In genomic region chr15:5143361-5144020, GRCm38 (mm10) we compare ENCODE assay signal across 8 mouse cellular contexts. TPM values are rescaled to one million over a fixed set of nuclear protein-coding genes. Genes with fewer than 3 reads are reported as not detected.
A peak's percentile ranks its signal among the peaks of the same experiment; 100 is the strongest.
DNase-seq lines count a peak whose midpoint lies in the region; ATAC-seq and TF ChIP-seq lines count a peak whose summit lies in the region.

TSS of gene Prkaa1 (plus strand) at chr15:5143861.

- no peaks in the 10 kb centered on the region for H3K27me3 ChIP-seq in CH12.LX (replicated peaks)
- H3K27me3 ChIP-seq in forebrain, embryonic 12.5 days, result no peaks in the 10 kb centered on the region
- H3K27me3 ChIP-seq in heart, embryonic 16.5 days (ENCODE audit: control insufficient read depth, insufficient read depth, low read length), result no peaks in the 10 kb centered on the region
- H3K27me3 ChIP-seq in liver, embryonic 13.5 days, result no peaks in the 10 kb centered on the region
- H3K27me3 ChIP-seq in testis, adult 2 months (ENCODE audit: control insufficient read depth, insufficient read depth, low read length), result no peaks in the 10 kb centered on the region

- under 1% methylated on average over 49 of the region's 80 CpGs for WGBS in forebrain, embryonic 12.5 days
- under 1% methylated on average over 66 of the region's 80 CpGs for WGBS in heart, embryonic 16.5 days
- WGBS in liver, embryonic 13.5 days (ENCODE audit: insufficient replicate concordance), result under 1% methylated on average over 79 of the region's 80 CpGs

- ATAC-seq in forebrain, embryonic 12.5 days (ENCODE audit: low FRiP score), result peak; percentile 93
- ATAC-seq in heart, embryonic 16.5 days (replicated peaks; ENCODE audit: extremely low read depth, insufficient read depth, low FRiP score), result peak; percentile 89
- ATAC-seq in liver, embryonic 13.5 days (ENCODE audit: low read depth), result peak; percentile 78

- no peak for TF ChIP-seq EP300 in CH12.LX (IDR thresholded peaks at IDR 0.05; ENCODE audit: low read length)

- H3K4me2 ChIP-seq in CH12.LX (ENCODE audit: insufficient read depth, low read depth, poor library complexity, severe bottlenecking), result peak within 1 kb of the TSS; percentile 63
- H3K4me2 ChIP-seq in forebrain, embryonic 12.5 days, result peak within 1 kb of the TSS; percentile 60
- H3K4me2 ChIP-seq in heart, embryonic 16.5 days (ENCODE audit: low read depth, low read length), result peak within 1 kb of the TSS; percentile 90
- H3K4me2 ChIP-seq in liver, embryonic 13.5 days, result peak within 1 kb of the TSS; percentile 82

- peak within 1 kb of the TSS; percentile 34; the same call in 1 of the 2 replicates for H3K27ac ChIP-seq in CH12.LX (ENCODE audit: insufficient read depth, low read depth)
- H3K27ac ChIP-seq in brown adipose tissue, adult 24 weeks (replicated peaks; ENCODE audit: low read depth, low read length), result peak within 1 kb of the TSS; percentile 58
- peak within 1 kb of the TSS; percentile 94 for H3K27ac ChIP-seq in forebrain, embryonic 12.5 days
- H3K27ac ChIP-seq in heart, embryonic 16.5 days (ENCODE audit: low read length), result peak within 1 kb of the TSS; percentile 86
- H3K27ac ChIP-seq in liver, embryonic 13.5 days, result peak within 1 kb of the TSS; percentile 94
- peak within 1 kb of the TSS; percentile 80 for H3K27ac ChIP-seq in testis, adult 2 months (ENCODE audit: control insufficient read depth, insufficient read depth, low read depth, low read length)

- DNase-seq in CH12.LX (ENCODE audit: extremely low read depth), result peak; percentile 51
- peak; percentile 75 to 86 for DNase-seq in kidney, postnatal 25 days
- DNase-seq in liver, embryonic 13.5 days, result peak; percentile 64
- DNase-seq in natural killer cell, adult 2 months (ENCODE audit: low spot score in 2 of 2), result peak; percentile 36 to 60

- in situ Hi-C loops in CH12.LX (cut with MboI; ENCODE audit: low pct_ligation_motif_present, low pct_unique_long_range_greater_than_20kb, low sequenced_read_pairs), result no loop called here

- peak; percentile 79 for TF ChIP-seq POLR2A in CH12.LX (IDR thresholded peaks at IDR 0.05; ENCODE audit: low read depth, low read length)
- peak; percentile 55; the same call in 1 of the 2 replicates for TF ChIP-seq POLR2A in testis, adult 2 months (IDR thresholded peaks at IDR 0.05; ENCODE audit: control insufficient read depth, low read depth, low read length)

- peaks cover 2 to 20% of the 10 kb centered on the region in 2 experiments for H3K36me3 ChIP-seq in CH12.LX (replicated peaks in 1 of 2; ENCODE audit: control insufficient read depth in 1 of 2, insufficient read depth in 1 of 2, low read length in 1 of 2)
- H3K36me3 ChIP-seq in forebrain, embryonic 12.5 days (replicated peaks), result no peaks in the 10 kb centered on the region
- no peaks in the 10 kb centered on the region for H3K36me3 ChIP-seq in heart, embryonic 16.5 days (ENCODE audit: control insufficient read depth, insufficient read depth)
- H3K36me3 ChIP-seq in liver, embryonic 13.5 days, result peaks cover 18% of the 10 kb centered on the region
- H3K36me3 ChIP-seq in testis, adult 2 months (ENCODE audit: control insufficient read depth, insufficient read depth, low read length), result no peaks in the 10 kb centered on the region

- H3K4me3 ChIP-seq in CH12.LX (replicated peaks in 1 of 3; ENCODE audit: low read depth in 2 of 3, low read length in 2 of 3, poor library complexity in 1 of 3), result peak within 1 kb of the TSS; percentile 89 to 93 (median 89)
- H3K4me3 ChIP-seq in brown adipose tissue, adult 24 weeks (ENCODE audit: insufficient read depth, low read depth, low read length), result peak within 1 kb of the TSS; percentile 96
- peak within 1 kb of the TSS; percentile 83 for H3K4me3 ChIP-seq in forebrain, embryonic 12.5 days (replicated peaks)
- peak within 1 kb of the TSS; percentile 89 for H3K4me3 ChIP-seq in heart, embryonic 16.5 days (ENCODE audit: low read length)
- H3K4me3 ChIP-seq in liver, embryonic 13.5 days (replicated peaks), result peak within 1 kb of the TSS; percentile 99
- H3K4me3 ChIP-seq in testis, adult 2 months (ENCODE audit: control insufficient read depth, low read depth, low read length), result peak within 1 kb of the TSS; percentile 99

- H3K4me1 ChIP-seq in CH12.LX (ENCODE audit: control insufficient read depth in 1 of 2, insufficient read depth in 2 of 2), result peaks cover 8 to 28% of the 10 kb centered on the region in 2 experiments
- H3K4me1 ChIP-seq in brown adipose tissue, adult 24 weeks (ENCODE audit: control insufficient read depth, insufficient read depth, insufficient read length, low read length), result peaks cover 10% of the 10 kb centered on the region; the same call in 1 of the 2 replicates
- H3K4me1 ChIP-seq in forebrain, embryonic 12.5 days, result peaks cover 10% of the 10 kb centered on the region
- H3K4me1 ChIP-seq in heart, embryonic 16.5 days (ENCODE audit: control insufficient read depth, insufficient read depth, low read length), result peaks cover 13% of the 10 kb centered on the region
- H3K4me1 ChIP-seq in liver, embryonic 13.5 days (replicated peaks), result peaks cover 82% of the 10 kb centered on the region
- peaks cover 5% of the 10 kb centered on the region for H3K4me1 ChIP-seq in testis, adult 2 months (ENCODE audit: control insufficient read depth, insufficient read depth, low read length)

- TF ChIP-seq RAD21 in CH12.LX (IDR thresholded peaks at IDR 0.05; ENCODE audit: low read depth, low read length), result no peak

- H3K9me3 ChIP-seq in CH12.LX (replicated peaks; ENCODE audit: low read length), result no peaks in the 10 kb centered on the region
- no peaks in the 10 kb centered on the region for H3K9me3 ChIP-seq in forebrain, embryonic 12.5 days
- H3K9me3 ChIP-seq in heart, embryonic 16.5 days (replicated peaks; ENCODE audit: control insufficient read depth, low read length), result no peaks in the 10 kb centered on the region
- H3K9me3 ChIP-seq in liver, embryonic 13.5 days (replicated peaks), result no peaks in the 10 kb centered on the region

- peak in 1 of 2 experiments; percentile 44; a peak in 2 of 4 replicates for TF ChIP-seq CTCF in CH12.LX (conservative IDR thresholded peaks at IDR 0.05 in 1 of 2, IDR thresholded peaks at IDR 0.05 in 1 of 2; ENCODE audit: low read depth in 2 of 2, low read length in 2 of 2)
- TF ChIP-seq CTCF in testis, adult 2 months (IDR thresholded peaks at IDR 0.05; ENCODE audit: control insufficient read depth, insufficient read depth, insufficient replicate concordance, low read depth, low read length), result no peak

- dilution Hi-C loops in CH12.LX (cut with MboI; ENCODE audit: extremely low pct_ligation_motif_present, extremely low pct_unique_long_range_greater_than_20kb, low sequenced_read_pairs), result no loop called here

- peak within 1 kb of the TSS; percentile 85 for H3K9ac ChIP-seq in CH12.LX (ENCODE audit: insufficient read depth, low read depth)
- H3K9ac ChIP-seq in forebrain, embryonic 12.5 days, result peak within 1 kb of the TSS; percentile 87
- H3K9ac ChIP-seq in heart, embryonic 16.5 days (ENCODE audit: low read length), result peak within 1 kb of the TSS; percentile 87
- H3K9ac ChIP-seq in liver, embryonic 13.5 days, result peak within 1 kb of the TSS; percentile 98

- peaks cover 33% of the 10 kb centered on the region for H3K79me2 ChIP-seq in CH12.LX (replicated peaks; ENCODE audit: control insufficient read depth, extremely low read depth, insufficient read depth, poor library complexity, severe bottlenecking)

TF ChIP-seq in CH12.LX, 34 proteins besides CTCF, POLR2A, EP300 and RAD21:
- no peak for TF ChIP-seq MEF2A (IDR thresholded peaks at IDR 0.05; ENCODE audit: borderline replicate concordance, low read depth, low read length)
- TF ChIP-seq TBP (conservative IDR thresholded peaks at IDR 0.05; ENCODE audit: low read depth, low read length), result 0 out of 2 replicates have a peak, but pooled peaks have one; percentile 23
- peak; percentile 81 for TF ChIP-seq TCF12 (IDR thresholded peaks at IDR 0.05; ENCODE audit: low read depth, low read length)
- peak; percentile 57; the same call in 1 of the 2 replicates for TF ChIP-seq UBTF (IDR thresholded peaks at IDR 0.05; ENCODE audit: low read depth, low read length)
- TF ChIP-seq ZKSCAN1 (IDR thresholded peaks at IDR 0.05; ENCODE audit: borderline replicate concordance, low read depth, low read length), result no peak
- TF ChIP-seq HCFC1 (IDR thresholded peaks at IDR 0.05; ENCODE audit: low read depth, low read length), result 0 out of 2 replicates have a peak, but pooled peaks have one; percentile 24
- TF ChIP-seq NRF1 (IDR thresholded peaks at IDR 0.05; ENCODE audit: low read depth, low read length), result peak; percentile 76
- no peak for TF ChIP-seq RCOR1 (conservative IDR thresholded peaks at IDR 0.05; ENCODE audit: low read depth, low read length)
- TF ChIP-seq NELFE (IDR thresholded peaks at IDR 0.05; ENCODE audit: low read depth, low read length), result peak; percentile 69

RNA-seq across cellular contexts. Expression of gene Prkaa1, which starts in this region (rescaled TPM):
- total RNA-seq in CH12.LX (2012; rRNA removed) (12.6 and 13.1 TPM in 2 replicates), CH12.LX (2014; rRNA removed) (25.4 and 27.6 TPM in 2 replicates)
- 19.4 and 21.2 TPM in 2 replicates for polyA plus RNA-seq in CH12.LX (2012; ENCODE audit: insufficient read length, low read depth)
- 18.6 and 23.4 TPM in 2 replicates for polyA plus RNA-seq in brown adipose tissue, adult 24 weeks (2012; ENCODE audit: insufficient read depth, insufficient read length, missing spikeins)
- 14.7 and 14.9 TPM in 2 replicates for polyA plus RNA-seq in forebrain, embryonic 12.5 days (2016; fragmentation: Nextera tagmentation; extraction: Ambion mirVana)
- 14.8 and 17.1 TPM in 2 replicates for polyA plus RNA-seq in heart, embryonic 16.5 days (2015; fragmentation: Nextera tagmentation; extraction: Ambion mirVana)
- polyA plus RNA-seq in liver, embryonic 13.5 days (2015; fragmentation: Nextera tagmentation; extraction: Ambion mirVana), result 13.9 and 20.1 TPM in 2 replicates
- polyA plus RNA-seq in testis, adult 2 months (2012; rRNA removed), result 5.6 and 6.3 TPM in 2 replicates

Comparison
In these comparisons a context has a peak if more than half of its experiments do, and no peak if none do; other contexts are left out.
1. Peak in every context shown above with its lines: DNase-seq, ATAC-seq, H3K4me3 ChIP-seq and H3K27ac ChIP-seq.
2. H3K27ac ChIP-seq: peak in every context shown above with its lines; median percentile 94 in forebrain, embryonic 12.5 days; 94 in liver, embryonic 13.5 days; 86 in heart, embryonic 16.5 days; 80 in testis, adult 2 months; 58 in brown adipose tissue, adult 24 weeks; 34 in CH12.LX.